Mouse (Mus musculus): ENCODE data around the gene Pprc1. TPM values are rescaled to one million over a fixed set of nuclear protein-coding genes. Genes with fewer than 3 reads are reported as not detected.
A peak's percentile ranks its signal among the peaks of the same experiment; 100 is the strongest.

The Pprc1 gene
- polyA plus RNA-seq (2015; fragmentation: Nextera tagmentation; extraction: Ambion mirVana), result 18.7 and 22.2 TPM in 2 replicates

DNA sequence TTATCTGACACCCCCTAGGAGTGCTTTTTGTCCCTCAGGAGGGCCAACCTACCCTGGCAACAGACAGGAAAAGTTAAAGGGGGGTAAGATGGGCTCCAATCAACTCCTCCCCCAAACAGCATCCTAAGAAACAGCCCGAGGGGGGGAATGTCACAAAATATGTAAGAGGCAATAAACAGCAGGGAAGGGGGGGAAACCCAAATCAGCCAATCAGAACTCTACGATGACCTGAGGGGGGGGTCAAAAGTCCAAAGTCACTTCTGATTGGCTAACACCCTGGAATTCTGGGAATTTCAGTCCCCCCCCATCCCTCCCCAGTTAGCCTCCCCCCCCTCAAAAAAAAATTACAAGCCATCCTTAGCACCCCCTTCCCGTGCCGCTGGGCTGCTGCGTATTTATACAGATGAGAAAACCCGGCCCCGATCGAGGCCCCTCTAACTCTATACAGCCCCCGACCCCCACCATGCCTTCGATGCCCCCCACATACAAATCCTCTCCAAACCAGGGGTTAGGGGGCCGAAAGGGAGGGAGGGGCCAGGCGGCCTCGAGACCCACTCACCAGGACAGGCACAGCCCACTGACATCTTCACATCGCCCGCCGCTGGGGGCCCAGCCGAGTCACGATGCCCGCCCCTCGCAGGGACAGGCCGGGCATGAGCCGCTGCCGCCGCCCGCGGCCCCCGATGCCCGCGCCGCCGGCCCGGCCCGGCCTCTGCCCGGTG lies at the start of gene Pprc1:
Gene Pprc1, plus strand, starts transcription at position 616 of the 722 bp plus-strand sequence.
- Histone ChIP-seq H3K4me1 (replicated peaks) (peaks cover 60% of the 10 kb centered on the region), H3K4me2 (peak within 1 kb of the TSS; percentile 98), H3K27me3 (no peaks in the 10 kb centered on the region), H3K9ac (peak within 1 kb of the TSS; percentile 99), H3K9me3 (no peaks in the 10 kb centered on the region), H3K4me3 (peak within 1 kb of the TSS; percentile 93), H3K36me3 (no peaks in the 10 kb centered on the region), H3K27ac (peak within 1 kb of the TSS; percentile 99)
- WGBS, result under 1% methylated on average over 22 of the region's 34 CpGs
- ATAC-seq (ENCODE audit: low FRiP score), result peak; percentile 6

DNA sequence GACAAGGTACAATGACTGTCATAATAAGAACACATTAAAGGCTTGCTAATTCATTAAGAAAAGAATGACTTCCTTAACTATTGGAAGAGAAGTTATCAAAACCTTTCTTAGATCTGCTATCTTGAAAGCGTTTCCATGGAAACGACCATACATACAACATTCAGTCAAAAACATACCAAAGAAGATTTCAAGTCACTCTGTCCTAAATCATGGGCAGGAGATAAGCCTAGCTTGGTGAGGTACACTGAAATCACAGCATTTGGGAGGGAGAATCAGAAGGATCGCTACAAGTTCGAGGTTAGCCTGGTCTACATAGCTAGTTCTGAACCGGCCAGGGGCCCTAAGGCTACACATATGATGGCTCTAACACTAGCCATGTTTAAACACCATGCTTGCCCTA lies 47.3 kb upstream of the Pprc1 start:
- Histone ChIP-seq H3K36me3 (no peaks in the 10 kb centered on the region), H3K4me3 (peak overlapping the region; percentile 87), H3K4me1 (replicated peaks) (peaks cover 10% of the 10 kb centered on the region), H3K27me3 (0 out of 2 replicates have a peak, but pooled peaks cover 4% of the 10 kb centered on the region), H3K9me3 (no peaks in the 10 kb centered on the region), H3K4me2 (peak overlapping the region; percentile 65), H3K27ac (peak overlapping the region; percentile 97), H3K9ac (peak overlapping the region; percentile 91)
- 67% methylated on average over 5 of the region's 5 CpGs for WGBS
- no peak for ATAC-seq (ENCODE audit: low FRiP score)

DNA sequence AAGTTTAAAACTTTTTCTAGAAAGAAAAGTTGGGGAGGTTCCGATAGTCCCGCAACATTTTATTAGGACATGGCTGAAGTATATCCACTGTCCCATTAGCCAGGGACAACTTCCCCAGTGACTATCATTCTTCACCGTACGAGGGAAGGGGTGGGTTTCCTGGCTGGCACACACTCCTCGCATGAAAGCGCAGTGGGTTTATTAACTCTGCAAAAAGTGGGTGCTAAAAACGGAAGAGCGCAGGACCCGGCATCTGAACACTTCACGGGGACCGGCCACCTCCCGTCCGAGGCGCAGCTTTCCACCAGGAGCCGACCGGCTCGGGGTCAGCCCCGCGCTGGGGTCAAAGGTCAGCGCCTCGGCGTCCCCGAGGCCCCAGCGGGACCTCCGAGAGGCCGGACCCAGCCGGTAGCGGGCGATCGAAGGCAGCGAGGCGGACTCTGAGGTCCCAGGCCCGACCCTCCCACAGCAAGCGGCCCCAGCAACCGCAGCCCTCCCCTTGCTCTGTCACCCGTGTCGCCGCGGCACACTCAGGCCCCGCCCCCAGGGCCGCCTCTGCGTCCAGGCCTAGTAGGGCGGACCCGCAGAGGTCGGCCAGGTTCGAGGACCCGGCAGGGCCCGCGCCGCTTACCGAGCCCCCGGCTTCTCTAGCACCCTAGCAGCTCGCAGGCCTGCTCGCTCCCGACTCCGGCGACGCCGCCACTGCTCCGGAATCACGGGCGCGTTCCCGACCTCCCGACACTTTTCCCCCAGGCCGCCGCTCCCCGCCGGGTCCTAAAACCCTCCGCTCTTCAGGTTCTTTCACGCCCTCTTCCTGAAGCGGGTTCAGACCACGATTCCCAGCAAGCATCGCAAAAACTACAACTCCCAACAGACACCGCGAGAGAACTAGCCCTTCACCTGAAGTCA lies 46.6 kb upstream of the Pprc1 start, which contains the start of gene Armh3:
Gene Armh3, minus strand, starts transcription at position 704 of the 909 bp plus-strand sequence.
- H3K9ac ChIP-seq, result peak within 1 kb of the TSS; percentile 91
- 1% methylated on average over 63 of the region's 76 CpGs for WGBS
- H3K9me3 ChIP-seq, result no peaks in the 10 kb centered on the region
- ATAC-seq (ENCODE audit: low FRiP score), result peak; percentile 95
- H3K4me3 ChIP-seq, result peak within 1 kb of the TSS; percentile 87
- no peaks in the 10 kb centered on the region for H3K36me3 ChIP-seq
- peaks cover 7% of the 10 kb centered on the region; the same call in 1 of the 2 replicates for H3K27me3 ChIP-seq
- H3K27ac ChIP-seq, result peak within 1 kb of the TSS; percentile 97
- H3K4me2 ChIP-seq, result peak within 1 kb of the TSS; percentile 65
- H3K4me1 ChIP-seq (replicated peaks), result peaks cover 11% of the 10 kb centered on the region

DNA sequence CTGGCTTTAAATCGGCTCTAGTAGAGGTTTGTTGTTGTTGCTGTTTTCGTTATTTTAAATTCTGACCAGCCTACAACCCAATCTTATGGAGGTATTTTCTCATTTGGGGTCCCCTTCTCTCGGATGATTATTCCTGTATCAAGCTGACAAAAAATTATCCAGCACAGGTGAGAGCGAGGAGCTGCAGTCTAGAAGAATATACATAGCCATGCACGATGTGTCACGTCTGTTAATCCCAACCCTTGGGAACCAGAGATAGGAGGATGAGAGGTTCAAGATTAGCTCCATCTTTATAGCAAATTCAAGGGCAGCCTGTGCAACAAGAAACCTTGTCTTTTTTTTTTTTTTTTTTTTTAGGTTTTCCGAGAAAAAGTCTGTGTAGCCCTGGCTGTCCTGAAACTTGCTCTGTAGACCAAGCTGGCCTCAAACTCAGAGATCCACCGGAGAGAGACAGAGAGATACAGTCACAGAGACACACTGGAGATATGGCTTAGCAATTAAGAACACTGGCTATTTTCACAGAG lies 45.9 kb upstream of the Pprc1 start:
- WGBS, result 15% methylated on average over 8 of the region's 8 CpGs
- Histone ChIP-seq H3K9me3 (no peaks in the 10 kb centered on the region), H3K36me3 (no peaks in the 10 kb centered on the region), H3K4me2 (peak overlapping the region; percentile 65), H3K27ac (peak overlapping the region; percentile 18; the same call in 1 of the 2 replicates), H3K4me1 (replicated peaks) (peaks cover 18% of the 10 kb centered on the region), H3K9ac (peak overlapping the region; percentile 71), H3K4me3 (peak overlapping the region; percentile 87), H3K27me3 (peaks cover 13% of the 10 kb centered on the region; the same call in 1 of the 2 replicates)
- ATAC-seq (ENCODE audit: low FRiP score), result peak; percentile 59

DNA sequence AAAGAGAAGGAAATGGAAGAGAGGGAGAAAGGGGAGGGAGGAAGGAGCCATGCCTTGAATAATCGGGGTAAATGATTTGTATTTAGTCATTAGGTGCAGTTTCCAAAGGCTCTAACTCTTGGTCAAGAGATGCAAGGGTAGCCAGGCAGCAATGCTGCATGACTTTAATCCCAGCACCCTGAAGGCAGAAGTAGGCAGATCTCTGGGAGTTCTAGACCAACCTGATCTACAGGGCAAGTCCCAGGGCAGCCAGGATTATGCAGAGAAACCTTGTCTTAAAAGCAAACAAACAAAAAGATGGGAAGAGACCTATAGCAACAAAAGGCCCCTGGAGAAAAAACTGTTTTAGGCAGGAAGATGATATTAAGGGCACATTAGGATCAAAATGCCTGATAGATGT lies 45.3 kb upstream of the Pprc1 start:
- Histone ChIP-seq H3K27me3 (peaks cover 19% of the 10 kb centered on the region), H3K4me3 (no peak overlapping the region), H3K9me3 (no peaks in the 10 kb centered on the region), H3K4me1 (replicated peaks) (peaks cover 24% of the 10 kb centered on the region), H3K9ac (0 out of 2 replicates have a peak overlapping the region, but pooled peaks have one; percentile 71), H3K36me3 (no peaks in the 10 kb centered on the region), H3K4me2 (no peak overlapping the region; the same call in 1 of the 2 replicates), H3K27ac (no peak overlapping the region)
- ATAC-seq (ENCODE audit: low FRiP score), result no peak
- 84% methylated on average over 1 of the region's 1 CpGs for WGBS

DNA sequence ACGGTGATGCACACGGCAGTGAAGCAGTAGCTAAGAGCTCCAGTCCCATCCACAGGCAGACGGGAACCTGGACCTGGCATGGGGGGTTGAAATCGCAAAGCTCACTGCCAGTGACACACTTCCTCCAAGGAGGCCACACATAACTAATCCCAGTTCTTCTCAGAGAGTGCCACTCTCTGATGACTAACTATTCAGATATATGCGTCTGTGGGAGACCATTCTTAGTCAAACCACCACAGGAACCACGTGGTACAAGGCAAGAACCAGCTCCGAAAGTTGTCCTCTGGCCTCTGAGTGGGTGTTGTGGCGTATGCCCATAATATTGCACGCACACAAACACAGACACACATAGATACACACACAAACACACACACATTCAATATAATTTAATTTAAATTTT lies 42.4 kb upstream of the Pprc1 start:
- WGBS, result 83% methylated on average over 9 of the region's 9 CpGs
- Histone ChIP-seq H3K4me3 (no peak overlapping the region), H3K27me3 (peaks cover 33% of the 10 kb centered on the region), H3K4me1 (replicated peaks) (peaks cover 23% of the 10 kb centered on the region), H3K9ac (no peak overlapping the region), H3K36me3 (no peaks in the 10 kb centered on the region), H3K4me2 (no peak overlapping the region), H3K27ac (no peak overlapping the region), H3K9me3 (no peaks in the 10 kb centered on the region)
- no peak for ATAC-seq (ENCODE audit: low FRiP score)

DNA sequence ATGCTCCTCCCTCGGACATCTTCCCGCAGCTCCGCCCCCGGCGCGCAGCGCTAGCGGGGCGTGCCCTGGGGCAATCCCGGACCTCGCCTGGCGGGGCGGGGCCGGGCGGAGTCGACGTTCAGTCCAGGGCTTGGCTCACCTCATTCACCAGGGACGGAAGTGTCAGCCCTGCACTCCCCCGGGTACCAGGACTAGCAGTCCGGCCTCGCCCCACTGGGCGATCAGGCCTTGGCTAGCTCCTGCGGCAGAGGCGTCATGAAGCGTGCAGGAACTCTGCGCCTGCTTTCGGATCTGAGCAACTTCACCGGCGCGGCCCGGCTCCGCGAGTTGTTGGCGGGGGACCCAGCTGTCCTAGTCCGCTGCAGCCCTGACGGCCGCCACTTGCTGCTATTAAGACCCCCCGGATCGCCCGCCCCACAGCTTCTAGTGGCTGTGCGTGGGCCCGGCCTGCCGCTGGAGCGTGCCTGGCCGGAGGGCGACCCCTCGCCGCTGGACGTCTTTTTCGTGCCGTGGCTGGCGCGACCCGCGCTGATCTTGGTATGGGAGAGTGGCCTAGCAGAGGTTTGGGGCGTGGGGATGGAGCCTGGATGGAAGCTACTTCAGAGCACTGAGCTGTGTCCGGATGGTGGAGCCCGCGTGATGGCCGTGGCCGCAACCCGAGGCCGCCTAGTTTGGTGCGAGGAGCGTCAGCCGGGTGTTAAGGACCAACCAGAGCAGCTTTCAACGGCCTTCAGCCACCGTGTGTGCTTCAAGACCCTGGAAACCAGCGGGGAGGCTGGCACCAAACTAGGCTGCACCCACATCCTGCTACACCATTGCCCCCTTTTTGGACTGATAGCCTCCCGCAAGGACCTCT lies 41.1 kb upstream of the Pprc1 start, which contains the start of gene Hps6:
Gene Hps6, plus strand, starts transcription at position 138 of the 856 bp plus-strand sequence.
- H3K27ac ChIP-seq, result no peak within 1 kb of the TSS
- peaks cover 18% of the 10 kb centered on the region for H3K4me1 ChIP-seq (replicated peaks)
- H3K4me2 ChIP-seq, result peak within 1 kb of the TSS; percentile 90
- no peaks in the 10 kb centered on the region for H3K9me3 ChIP-seq
- H3K4me3 ChIP-seq, result peak within 1 kb of the TSS; percentile 53
- H3K27me3 ChIP-seq, result peaks cover 33% of the 10 kb centered on the region
- H3K9ac ChIP-seq, result peak within 1 kb of the TSS; percentile 80
- no peaks in the 10 kb centered on the region for H3K36me3 ChIP-seq
- peak; percentile 47 for ATAC-seq (ENCODE audit: low FRiP score)
- WGBS, result 2% methylated on average over 65 of the region's 70 CpGs

DNA sequence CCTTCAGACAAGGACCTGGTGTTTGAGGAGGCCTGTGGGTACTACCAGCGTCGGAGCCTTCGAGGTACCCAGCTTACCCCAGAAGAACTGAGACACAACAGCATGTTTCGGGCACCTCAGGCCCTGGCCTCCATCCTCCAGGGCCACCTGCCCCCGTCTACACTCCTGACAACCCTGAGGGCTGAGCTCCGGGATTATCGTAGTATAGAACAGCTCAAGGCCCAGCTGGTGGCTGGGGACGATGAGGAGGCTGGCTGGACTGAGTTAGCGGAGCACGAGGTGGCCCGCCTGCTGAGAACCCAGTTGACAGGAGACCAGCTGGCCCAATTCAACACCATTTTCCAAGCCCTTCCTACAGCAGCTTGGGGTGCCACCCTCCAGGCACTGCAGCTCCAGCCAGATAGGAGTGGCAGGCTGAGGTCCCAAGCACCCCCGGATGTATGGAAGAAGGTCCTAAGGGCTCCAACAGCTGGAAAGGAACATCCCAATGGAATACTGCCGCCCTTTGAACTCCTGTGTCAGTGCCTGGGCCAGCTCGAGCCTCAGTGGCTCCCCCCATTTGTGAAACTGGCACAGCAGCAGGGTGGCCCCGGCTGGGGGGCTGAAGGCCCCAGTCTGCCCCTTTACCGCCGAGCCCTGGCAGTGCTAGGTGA lies 39.7 kb upstream of the Pprc1 start:
- Histone ChIP-seq H3K4me1 (replicated peaks) (peaks cover 18% of the 10 kb centered on the region), H3K27ac (no peak overlapping the region), H3K27me3 (peaks cover 33% of the 10 kb centered on the region), H3K4me3 (no peak overlapping the region), H3K9me3 (no peaks in the 10 kb centered on the region), H3K4me2 (0 out of 2 replicates have a peak overlapping the region, but pooled peaks have one; percentile 90), H3K9ac (peak overlapping the region; percentile 39; the same call in 1 of the 2 replicates), H3K36me3 (no peaks in the 10 kb centered on the region)
- no peak for ATAC-seq (ENCODE audit: low FRiP score)
- WGBS, result 75% methylated on average over 17 of the region's 17 CpGs

DNA sequence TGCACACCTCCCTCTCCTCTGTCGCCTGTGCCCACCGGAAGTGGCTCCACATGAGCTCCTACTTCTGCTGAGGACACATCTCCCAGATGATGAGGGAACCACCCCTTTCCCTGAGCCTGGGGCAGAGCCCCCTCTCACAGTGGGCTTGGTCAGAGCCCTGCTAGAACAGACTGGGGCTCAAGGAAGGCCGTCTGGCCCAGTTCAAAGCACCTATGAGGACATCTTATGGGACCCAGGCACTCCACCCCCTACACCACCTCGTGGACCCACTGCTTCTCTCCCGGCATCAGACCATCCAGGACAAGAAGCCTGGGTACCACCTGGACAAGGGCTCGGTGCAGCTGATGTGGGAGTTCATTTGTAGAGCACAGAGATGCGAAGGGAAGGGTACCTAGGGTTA lies 39.0 kb upstream of the Pprc1 start:
- no peak overlapping the region for H3K4me3 ChIP-seq
- no peak overlapping the region for H3K4me2 ChIP-seq
- H3K9ac ChIP-seq, result peak overlapping the region; percentile 39; the same call in 1 of the 2 replicates
- H3K27me3 ChIP-seq, result peaks cover 33% of the 10 kb centered on the region
- no peaks in the 10 kb centered on the region for H3K36me3 ChIP-seq
- H3K27ac ChIP-seq, result no peak overlapping the region
- peaks cover 18% of the 10 kb centered on the region for H3K4me1 ChIP-seq (replicated peaks)
- no peak for ATAC-seq (ENCODE audit: low FRiP score)
- no peaks in the 10 kb centered on the region for H3K9me3 ChIP-seq
- WGBS, result 92% methylated on average over 7 of the region's 7 CpGs

DNA sequence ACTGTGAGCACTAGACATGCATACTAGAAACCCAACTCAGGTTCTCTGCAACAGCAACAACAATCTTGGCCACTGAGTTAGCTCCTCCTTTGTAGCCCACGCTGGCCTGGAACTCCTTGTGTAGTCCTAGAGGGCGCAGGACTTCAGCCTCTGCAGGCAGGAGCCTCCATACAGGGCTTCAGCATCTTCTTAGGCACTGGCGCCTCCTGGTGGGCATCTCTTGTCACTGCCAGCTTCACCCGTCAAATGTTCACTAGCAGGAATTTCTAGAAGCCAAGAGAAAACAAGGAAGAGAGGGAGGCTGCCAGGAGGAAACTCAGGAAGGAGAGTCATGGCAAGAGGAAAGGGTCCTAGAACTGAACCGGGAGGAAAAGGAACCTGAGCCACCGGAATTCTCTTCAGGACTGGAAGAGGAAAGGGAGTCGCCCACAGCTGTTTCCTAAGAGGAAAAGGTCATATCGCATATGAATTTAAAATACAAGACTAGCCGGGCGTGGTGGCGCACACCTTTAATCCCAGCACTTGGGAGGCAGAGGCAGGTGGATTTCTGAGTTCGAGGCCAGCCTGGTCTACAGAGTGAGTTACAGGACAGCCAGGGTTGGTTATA lies 30.0 kb upstream of the Pprc1 start:
- H3K36me3 ChIP-seq, result no peaks in the 10 kb centered on the region
- 41% methylated on average over 12 of the region's 12 CpGs for WGBS
- H3K4me1 ChIP-seq (replicated peaks), result no peaks in the 10 kb centered on the region
- 0 out of 2 replicates have a peak, but pooled peaks cover 3% of the 10 kb centered on the region for H3K9me3 ChIP-seq
- no peak overlapping the region for H3K4me2 ChIP-seq
- no peak overlapping the region for H3K9ac ChIP-seq
- no peak for ATAC-seq (ENCODE audit: low FRiP score)
- H3K27me3 ChIP-seq, result no peaks in the 10 kb centered on the region
- no peak overlapping the region for H3K4me3 ChIP-seq
- H3K27ac ChIP-seq, result no peak overlapping the region

Measured in hindbrain, embryonic 13.5 days (tissue).